Mouse (Mus musculus) left cerebral cortex, postnatal 14 days (tissue): ENCODE measurements at regions not wholly inside any gene's neighbourhood (a gene's known extent, or its start where the extent isn't known, plus 50 kb on each side); places are given as distances from the start of the nearest gene placed in this dataset.

Source experiments
- DNase-seq, 2 experiments: peaks; one replicate each; pipeline ENCODE4 v3.0.0; 2021 to 2022; ENCODE audit warnings: low spot score in 2 of 2, mixed read lengths in 1 of 2
- intact Hi-C: fragments of 180-260 bp; cut with DNase I; formaldehyde crosslinking; loops from one replicate; pipeline ENCODE4 v1.15.1; 2025

DNA sequence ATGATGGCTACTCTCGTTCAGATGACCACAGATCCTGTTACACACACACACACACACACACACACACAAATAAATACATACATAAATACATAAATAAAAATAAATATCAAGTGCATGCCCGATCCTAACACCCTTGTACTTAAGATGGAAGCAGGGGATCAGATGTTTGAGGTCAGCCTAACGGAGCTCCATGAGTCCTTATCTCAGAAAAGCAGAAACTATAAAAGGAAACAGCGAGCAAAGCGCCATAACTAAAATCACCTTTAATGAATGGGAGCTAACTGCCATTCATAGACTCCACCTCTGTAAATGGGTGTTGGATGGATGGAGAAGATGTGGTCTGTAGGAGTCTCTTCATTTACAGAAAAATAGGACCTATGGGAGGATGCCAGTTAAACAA, 56.8 kb upstream of the Fxr1 start:
- no peak for DNase-seq
- intact Hi-C loops, result no loop called here

DNA sequence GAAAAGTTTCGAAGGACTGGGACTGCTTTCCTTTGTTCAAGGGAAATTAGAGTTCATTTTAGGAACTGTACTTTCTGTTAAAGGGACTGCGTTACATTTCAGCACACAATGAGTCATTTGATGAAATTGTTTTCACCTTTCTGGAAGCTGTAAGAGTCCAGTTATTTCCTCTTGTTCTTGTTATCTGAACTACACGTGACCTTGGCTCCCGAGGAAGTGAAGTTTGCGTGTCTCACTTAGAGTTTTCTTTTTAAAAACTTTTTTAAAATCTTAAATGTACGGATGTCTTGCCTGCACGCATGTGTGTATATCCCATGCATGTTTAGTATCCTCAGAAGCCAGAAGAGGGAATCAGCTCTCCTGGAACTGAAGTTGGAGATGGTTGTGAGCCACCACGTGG, 52.6 kb upstream of the Fxr1 start:
- DNase-seq, result no peak
- intact Hi-C loops, result no loop called here
